Mouse (Mus musculus) v-Abl transformed pro-B cells (cell line): Measurements from ENCODE around the gene Vps36.

ENCODE experiments used
- in situ Hi-C, 2 experiments: fragments of 400-800 bp; cut with MboI; formaldehyde crosslinking; loops; one replicate each; pipeline ENCODE4 v1.15.1; 2025; ENCODE audit not compliant: unreplicated experiment in 2 of 2

Vps36 gene

GRCm38 (mm10) chr8:22197914-22198313, 5.3 kb downstream of the Vps36 start:
- in situ Hi-C loops, result loop anchor here (5.0 to 25.0 kb wide), 6 partner anchors 104 to 1014 kb away; partner anchors contain the start of gene Mrps31 (in 1 of the 2)

- in situ Hi-C loops, result loop anchor here (5.0 to 25.0 kb wide), 6 partner anchors 103 to 1013 kb away; partner anchors contain the start of gene Mrps31 (in 1 of the 2)
Observed at GRCm38 (mm10) chr8:22199481-22199880, 6.9 kb downstream of the Vps36 start.

DNA sequence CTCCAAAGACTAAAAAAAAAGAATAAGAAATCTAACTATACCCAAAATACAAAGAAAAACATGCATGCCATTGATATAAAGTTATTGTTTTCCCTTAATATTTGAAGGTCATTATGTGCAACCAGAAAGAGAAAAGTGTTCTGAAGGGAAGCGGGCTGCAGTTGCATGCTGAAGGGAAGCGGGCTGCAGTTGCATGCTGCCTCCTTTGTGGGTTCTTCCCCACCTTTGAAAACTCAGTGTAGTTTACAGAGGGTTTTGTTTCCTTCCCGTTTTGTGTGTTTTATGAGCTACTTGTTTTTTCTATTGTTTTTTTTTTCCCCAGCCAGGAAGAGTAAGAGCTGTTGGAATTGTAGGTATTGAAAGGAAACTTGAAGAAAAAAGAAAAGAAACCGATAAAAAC, 14.9 kb downstream of the Vps36 start:
- in situ Hi-C loops, result loop anchor here (25.0 kb wide), 1 partner anchor 705 kb away; no protein-coding TSS in a partner anchor

DNA sequence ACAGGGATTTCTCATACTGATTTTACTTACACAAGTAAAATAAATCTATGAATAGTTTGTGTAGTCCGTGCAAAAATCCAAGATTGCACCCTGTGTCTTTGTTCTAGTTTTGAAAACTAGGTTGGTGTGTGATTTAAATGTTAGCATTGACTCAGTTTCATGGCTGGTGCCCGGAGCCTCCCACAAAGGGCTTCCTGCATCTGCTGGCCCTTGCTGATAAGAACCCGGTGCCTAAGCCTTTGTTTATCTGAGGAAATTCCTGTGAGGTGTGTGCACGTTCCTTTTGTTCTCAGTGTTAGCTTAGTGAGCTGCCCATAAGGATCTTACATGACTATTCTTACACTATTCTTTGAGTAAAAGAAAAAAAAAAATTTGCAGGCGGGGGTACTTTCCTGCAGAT, 16.4 kb downstream of the Vps36 start:
- in situ Hi-C loops, result loop anchor here (25.0 kb wide), 1 partner anchor 703 kb away; no protein-coding TSS in a partner anchor

DNA sequence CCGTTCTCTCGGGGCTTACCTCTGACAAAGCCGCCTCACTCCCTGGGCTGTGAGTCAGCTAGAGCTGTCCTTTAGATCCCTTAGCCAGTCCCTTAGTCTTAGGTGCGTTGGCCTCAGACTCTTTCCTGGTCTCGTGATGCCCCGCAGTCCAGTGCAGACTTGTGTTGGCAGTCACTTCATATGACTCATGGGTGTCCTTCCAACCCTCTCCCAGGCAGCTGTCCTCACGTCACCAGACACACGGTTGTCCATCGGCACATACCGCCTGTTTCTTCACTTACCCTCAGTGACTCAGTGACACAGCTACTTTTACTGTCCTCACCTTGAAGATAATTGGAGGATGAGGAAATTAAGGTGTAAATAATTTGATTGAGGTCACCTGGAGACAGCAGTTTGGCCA, 22.2 kb downstream of the Vps36 start:
- in situ Hi-C loops, result loop anchor here (25.0 kb wide), 1 partner anchor 697 kb away; no protein-coding TSS in a partner anchor

GRCm38 (mm10) chr8:22226361-22226760, 33.8 kb downstream of the Vps36 start:
- in situ Hi-C loops, result no loop called here

GRCm38 (mm10) chr8:22227061-22227877, 34.7 kb downstream of the Vps36 start, which contains the start of gene Thsd1:
Gene Thsd1, plus strand, starts transcription at chr8:22227313.
- in situ Hi-C loops, result no loop called here

- in situ Hi-C loops, result no loop called here
Observed at GRCm38 (mm10) chr8:22228621-22229020, 36.0 kb downstream of the Vps36 start.

- in situ Hi-C loops, result no loop called here
Observed at GRCm38 (mm10) chr8:22242986-22243385, 50.4 kb downstream of the Vps36 start.

GRCm38 (mm10) chr8:22245663-22246062, 53.1 kb downstream of the Vps36 start:
- in situ Hi-C loops, result no loop called here

DNA sequence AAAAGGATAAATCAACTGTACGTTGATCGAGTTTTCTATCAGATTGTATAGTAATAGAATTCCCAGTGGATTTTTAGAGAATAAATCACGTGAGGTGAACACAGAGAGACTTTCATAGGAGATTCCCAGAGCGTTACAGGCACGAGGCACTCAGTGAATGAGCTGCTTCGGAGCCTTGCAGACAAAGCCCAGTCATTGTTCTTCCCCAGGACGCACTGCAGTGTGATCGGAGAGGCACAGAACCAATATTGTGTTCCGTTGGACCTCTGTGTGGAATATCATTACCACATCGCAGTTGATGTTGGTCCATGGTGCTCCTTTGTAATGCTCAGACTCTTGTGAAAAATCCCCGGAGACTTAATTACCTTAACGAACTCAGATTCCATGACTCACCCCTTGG, 55.3 kb downstream of the Vps36 start:
- in situ Hi-C loops, result no loop called here

- in situ Hi-C loops, result no loop called here
Observed at GRCm38 (mm10) chr8:22249080-22249479, 56.5 kb downstream of the Vps36 start.

GRCm38 (mm10) chr8:22258946-22259450, 66.4 kb downstream of the Vps36 start:
- in situ Hi-C loops, result loop anchor here in 1 of 2 experiments (25.0 kb wide), 1 partner anchor 1272 kb away; no protein-coding TSS in a partner anchor

DNA sequence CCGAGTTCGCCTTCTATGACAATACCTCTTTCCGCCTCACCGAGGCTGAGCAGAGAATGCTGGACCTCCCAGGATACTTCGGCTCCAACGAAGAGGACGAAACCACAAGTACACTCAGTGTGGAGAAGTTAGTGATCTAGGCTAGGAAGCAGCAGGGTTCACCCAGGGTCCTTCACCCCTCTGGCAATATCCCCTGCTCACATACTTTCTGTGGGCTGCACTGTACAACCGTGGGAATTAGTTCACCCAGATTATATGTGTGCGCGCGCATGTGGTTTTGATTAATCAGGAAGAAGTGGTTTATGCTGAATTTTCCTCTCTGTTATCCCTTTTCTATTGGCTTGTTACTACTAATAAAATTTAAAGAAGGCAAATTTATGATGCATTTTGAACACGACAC, 66.9 kb downstream of the Vps36 start:
- in situ Hi-C loops, result loop anchor here in 1 of 2 experiments (25.0 kb wide), 1 partner anchor 1272 kb away; no protein-coding TSS in a partner anchor

DNA sequence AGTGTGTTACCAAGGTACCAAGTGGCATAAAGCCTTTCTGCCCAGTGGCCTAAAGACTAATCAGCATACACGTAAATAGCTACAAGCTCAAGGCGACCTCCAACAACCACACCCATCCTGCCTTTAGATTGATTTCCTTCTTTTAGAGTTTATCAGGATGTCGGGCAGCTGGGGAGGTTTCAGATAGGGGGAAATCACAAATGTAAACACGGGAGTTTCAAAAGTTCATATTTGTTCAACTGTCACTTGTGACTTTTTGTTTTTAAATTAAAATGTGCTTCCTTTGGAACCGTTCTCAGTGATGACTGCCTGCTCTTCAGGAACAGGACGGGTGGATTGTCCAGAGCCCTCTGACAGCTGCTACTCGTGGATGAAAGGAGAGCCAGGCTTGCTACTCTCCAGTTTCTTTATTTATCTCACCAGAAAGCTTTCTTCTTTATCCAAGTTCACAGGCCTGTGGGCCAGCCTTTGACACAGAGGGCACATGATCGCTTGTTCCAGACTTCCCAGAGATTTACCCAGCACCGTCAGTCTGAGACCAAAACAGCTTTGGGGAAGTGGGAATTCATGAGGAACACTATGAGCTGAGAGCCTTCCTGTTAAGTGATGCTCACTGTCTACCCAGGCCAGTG, 67.6 kb downstream of the Vps36 start:
- in situ Hi-C loops, result loop anchor here in 1 of 2 experiments (25.0 kb wide), 1 partner anchor 1273 kb away; no protein-coding TSS in a partner anchor

DNA sequence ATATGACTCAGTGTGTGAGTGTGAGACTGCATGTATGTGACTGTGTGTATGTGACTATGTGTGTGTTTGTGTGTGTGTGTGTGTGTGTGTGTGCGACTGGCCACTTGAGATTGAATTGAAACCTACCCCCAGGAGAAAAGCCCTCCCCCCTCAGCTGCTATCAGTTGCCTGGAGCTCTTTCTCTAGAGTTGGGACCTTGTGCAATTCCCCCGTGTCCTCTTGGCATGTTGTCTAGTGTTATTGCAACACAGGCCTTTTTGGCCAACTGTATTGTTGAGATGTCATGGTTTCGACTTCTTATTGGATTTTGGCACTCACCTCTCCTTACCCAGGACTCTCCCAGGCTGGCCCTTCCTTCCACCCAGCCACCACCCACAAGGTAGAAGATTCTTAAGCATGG, 69.7 kb downstream of the Vps36 start:
- in situ Hi-C loops, result loop anchor here in 1 of 2 experiments (25.0 kb wide), 1 partner anchor 1275 kb away; no protein-coding TSS in a partner anchor

DNA sequence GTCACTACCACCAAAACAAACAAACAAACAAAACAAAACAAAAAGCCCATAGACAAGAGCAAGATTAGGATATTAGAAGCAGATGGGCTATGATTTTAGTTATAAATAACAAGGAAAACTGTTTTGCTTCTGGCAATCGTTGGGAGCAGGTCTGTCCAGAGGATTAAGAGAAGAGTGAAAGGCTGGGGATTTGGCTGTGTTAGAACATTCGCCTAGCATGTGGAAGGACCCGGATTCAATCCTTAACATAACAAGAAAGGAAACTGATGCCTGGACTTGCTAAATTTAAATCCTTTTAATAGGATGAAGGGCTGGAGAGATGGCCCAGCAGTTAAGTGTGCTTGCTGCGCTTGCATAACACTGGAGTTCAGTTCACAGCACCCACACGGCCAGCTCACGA, 71.7 kb downstream of the Vps36 start:
- in situ Hi-C loops, result loop anchor here in 1 of 2 experiments (25.0 kb wide), 1 partner anchor 1277 kb away; no protein-coding TSS in a partner anchor

GRCm38 (mm10) chr8:22264787-22265186, 72.2 kb downstream of the Vps36 start:
- in situ Hi-C loops, result loop anchor here in 1 of 2 experiments (25.0 kb wide), 1 partner anchor 1277 kb away; no protein-coding TSS in a partner anchor

DNA sequence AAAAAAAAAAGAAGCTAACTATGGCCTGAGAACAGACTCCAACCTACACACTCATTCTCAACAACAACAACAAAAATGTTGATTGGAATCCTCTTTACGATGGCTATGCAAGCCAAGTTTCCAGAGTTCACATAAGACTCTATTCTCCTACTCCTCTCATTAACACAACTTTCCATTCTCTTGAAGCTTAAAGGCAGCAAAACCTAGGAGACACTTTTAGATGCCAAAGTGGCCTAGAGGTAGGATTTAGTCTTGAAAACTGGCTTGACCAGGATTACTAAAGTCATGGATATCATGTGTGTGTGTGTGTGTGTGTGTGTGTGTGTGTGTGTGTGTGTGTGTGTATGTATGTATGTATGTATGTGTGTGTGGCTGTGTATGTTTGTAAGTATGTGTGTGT, 72.6 kb downstream of the Vps36 start:
- in situ Hi-C loops, result loop anchor here in 1 of 2 experiments (25.0 kb wide), 1 partner anchor 1278 kb away; no protein-coding TSS in a partner anchor

DNA sequence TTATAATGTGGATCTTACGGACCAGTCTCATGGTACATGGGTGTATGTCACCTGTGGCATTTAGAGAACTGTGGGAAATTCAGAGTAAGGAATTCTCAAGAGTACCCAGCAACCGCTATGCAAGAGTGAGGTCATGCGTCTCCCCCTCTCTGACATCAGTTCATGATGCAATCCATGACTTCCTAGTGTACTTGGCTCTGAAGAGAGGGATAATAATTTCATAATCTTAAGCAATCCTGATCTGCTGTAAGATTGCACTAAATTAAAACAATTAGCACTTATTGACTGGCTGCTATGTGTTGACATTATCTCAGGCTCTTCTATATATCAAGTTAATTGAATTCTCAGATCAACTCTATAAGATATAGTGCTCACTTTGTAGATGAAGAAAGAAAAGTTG, 74.2 kb downstream of the Vps36 start:
- in situ Hi-C loops, result loop anchor here in 1 of 2 experiments (25.0 kb wide), 1 partner anchor 1280 kb away; no protein-coding TSS in a partner anchor
